Mouse (Mus musculus) layer of hippocampus, adult 2 months (tissue): ENCODE data around the gene Mcoln2. TPM values are rescaled to one million over a fixed set of nuclear protein-coding genes. Genes with fewer than 3 reads are reported as not detected.

ENCODE experiments used
- DNase-seq, 2 experiments: peaks; one replicate each; pipeline ENCODE4 v3.0.0; 2022; ENCODE audit warnings: low spot score in 2 of 2
- H3K27ac ChIP-seq: fragments of 200-600 bp; 2 replicates; pipeline ENCODE4 v1.8.1; 2022
- H3K4me3 ChIP-seq: fragments of 200-600 bp; 2 replicates; pipeline ENCODE4 v1.8.1; 2022; ENCODE audit warnings: mild to moderate bottlenecking
- CTCF ChIP-seq: fragments of 200-600 bp; conservative IDR thresholded peaks from 2 replicates; pipeline ENCODE4 v1.8.1; 2022; ENCODE audit warnings: antibody characterized with exemption, mild to moderate bottlenecking, moderate library complexity
- total RNA-seq, 2 experiments: library from RNA; stranded (reverse); gene quantifications; 2 replicates each; pipeline ENCODE4 v1.2.3; 2021

The Mcoln2 gene
- total RNA-seq, 2 experiments from 2014 or later, result not detected

DNA sequence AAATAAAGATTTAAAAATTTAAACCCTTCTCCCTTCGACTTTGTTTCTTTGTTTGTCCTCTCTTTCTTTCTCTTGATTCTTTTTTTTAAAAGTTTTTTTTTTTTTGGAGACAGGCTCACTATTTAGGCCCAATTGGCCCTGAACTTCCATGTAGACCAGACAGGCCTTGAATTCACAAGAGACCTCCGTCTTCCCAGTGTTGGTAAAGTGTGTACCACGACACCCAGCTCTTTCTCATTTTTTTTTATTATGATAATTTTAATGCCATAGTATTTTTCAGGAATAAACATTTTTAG, 27.6 kb upstream of the Mcoln2 start:
- TF ChIP-seq CTCF, result no peak
- no peak overlapping the region for H3K27ac ChIP-seq
- H3K4me3 ChIP-seq, result no peak overlapping the region
- no peak for DNase-seq

DNA sequence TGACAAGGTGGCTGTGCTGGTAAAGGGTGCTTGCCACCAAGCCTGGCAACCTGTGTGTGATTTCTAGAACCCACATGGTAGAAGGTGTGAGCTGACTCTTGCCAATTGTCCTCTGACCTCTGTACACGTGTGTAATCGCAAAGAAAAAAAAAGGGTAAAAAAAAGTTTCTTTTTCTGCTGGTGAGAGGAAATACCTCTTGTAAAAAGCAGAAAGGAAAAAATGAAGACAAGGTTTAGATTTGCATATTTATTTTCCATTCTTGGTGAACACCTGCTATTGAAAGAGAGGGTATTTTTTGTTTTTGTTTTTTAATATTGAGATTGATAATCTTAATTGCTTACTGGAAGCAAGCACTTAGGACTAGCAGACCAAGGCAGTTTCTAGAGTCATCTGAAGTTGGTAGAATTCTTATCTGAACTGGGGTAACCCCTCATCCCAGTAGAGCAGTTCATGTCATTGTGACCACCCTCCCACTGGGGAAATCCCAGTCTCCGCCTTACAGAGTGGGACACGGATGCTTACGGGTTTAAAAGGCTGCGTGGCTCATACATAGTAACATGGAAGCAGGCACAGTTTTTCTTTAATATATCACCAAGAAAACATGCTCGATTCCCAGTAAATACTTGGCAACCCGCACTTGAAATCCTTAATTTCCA, 26.7 kb upstream of the Mcoln2 start:
- Histone ChIP-seq H3K27ac (no peak overlapping the region), H3K4me3 (no peak overlapping the region)
- TF ChIP-seq CTCF, result no peak
- DNase-seq, result no peak

DNA sequence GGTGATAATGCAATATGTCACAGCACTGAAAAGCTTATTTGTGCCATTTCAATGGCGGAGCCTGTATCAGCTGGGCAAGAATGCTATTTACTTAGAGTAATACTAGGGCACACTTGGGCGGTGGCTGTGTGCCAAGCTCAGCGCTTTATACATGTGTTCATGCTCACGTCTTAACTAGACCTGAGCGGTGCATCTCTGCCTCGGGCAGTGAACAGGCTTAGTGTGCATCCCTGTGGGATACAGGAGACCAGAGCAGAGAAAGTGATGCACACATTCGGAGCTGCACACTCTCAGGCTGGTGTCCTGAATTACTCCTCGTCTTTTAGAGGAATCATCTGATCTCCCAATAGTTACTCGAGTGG, 26.2 kb upstream of the Mcoln2 start:
- H3K4me3 ChIP-seq, result no peak overlapping the region
- no peak for TF ChIP-seq CTCF
- no peak overlapping the region for H3K27ac ChIP-seq
- DNase-seq, result no peak

DNA sequence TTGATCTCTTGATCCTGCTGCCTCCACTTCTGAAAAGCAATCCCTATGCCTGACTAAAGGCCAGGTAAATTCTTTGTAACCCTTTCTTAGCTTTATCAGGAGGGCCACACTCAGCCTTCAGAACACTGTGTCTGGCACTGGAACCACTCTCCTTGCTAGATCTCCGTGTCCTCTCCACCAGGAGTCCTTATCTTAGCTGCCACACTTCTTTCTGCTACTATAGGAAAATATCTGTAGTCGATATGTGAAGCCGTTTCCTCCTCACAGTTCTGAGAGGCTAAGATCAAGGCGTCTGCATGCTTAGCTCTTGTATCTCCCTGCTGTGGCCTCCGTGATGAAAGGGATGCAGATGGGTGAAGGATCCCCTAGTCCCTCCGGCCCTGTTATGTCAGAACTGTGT, 22.4 kb upstream of the Mcoln2 start:
- no peak for DNase-seq
- Histone ChIP-seq H3K27ac (no peak overlapping the region), H3K4me3 (no peak overlapping the region)
- TF ChIP-seq CTCF, result no peak

DNA sequence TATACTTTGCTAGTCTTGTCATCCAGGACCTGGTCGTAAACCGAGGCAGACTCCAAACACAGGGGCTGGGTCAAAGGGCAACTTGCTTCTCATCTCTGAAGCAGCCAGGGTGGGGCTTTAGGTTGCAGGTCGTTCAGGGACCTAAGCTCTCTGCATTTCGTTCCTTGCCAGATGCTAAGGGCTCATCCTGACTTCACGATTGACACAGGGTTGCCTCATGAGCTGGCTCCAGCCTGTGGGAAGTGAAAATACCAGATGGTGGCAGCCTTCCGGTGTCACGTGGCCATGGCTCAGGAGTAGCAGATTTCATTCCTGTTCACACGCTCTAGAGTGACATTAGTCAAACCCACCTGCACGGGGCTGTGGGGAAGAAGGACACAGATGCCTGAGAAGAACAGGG, 14.8 kb upstream of the Mcoln2 start:
- Histone ChIP-seq H3K4me3 (no peak overlapping the region), H3K27ac (no peak overlapping the region)
- no peak for DNase-seq
- TF ChIP-seq CTCF, result no peak

DNA sequence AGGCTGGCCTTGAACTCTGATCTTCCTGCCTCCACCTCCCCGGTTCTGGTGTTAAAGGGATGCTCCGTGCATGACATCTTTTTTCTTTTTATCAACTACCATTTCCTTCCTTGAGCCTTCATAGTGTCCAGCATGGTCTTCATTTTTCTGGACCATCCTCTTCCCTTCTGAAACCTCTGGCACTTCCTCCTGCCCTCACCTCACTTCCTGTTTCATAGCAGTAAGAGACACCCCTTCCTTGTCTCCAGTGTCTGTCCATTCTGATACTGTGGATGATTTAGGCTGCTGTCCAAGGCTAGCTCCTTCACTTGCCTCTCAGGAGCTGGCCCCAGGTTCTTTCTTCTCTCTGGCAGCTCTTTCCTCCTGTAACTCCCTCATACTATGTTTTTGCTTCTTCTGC, 14.2 kb upstream of the Mcoln2 start:
- no peak for DNase-seq
- Histone ChIP-seq H3K4me3 (no peak overlapping the region), H3K27ac (no peak overlapping the region)
- TF ChIP-seq CTCF, result no peak

DNA sequence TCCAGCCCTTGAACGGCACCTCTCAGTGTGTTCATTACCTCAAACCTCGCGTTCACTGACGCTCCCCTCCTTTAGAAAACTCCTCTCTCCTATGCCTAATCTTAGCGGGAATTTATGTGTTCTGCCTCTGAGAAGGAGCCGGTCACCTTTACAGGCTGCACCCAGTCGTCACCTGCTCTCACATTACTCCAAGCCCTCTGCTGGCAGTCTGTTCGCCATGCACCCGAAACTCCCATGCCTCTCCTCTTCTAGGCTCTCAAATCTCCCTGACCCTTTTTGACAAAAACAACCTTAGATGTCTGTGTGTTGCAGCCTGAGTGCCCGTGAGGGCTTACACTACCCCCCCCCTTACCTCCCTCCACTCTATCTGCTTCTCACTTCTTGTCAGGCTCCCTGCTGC, 13.2 kb upstream of the Mcoln2 start:
- peak; percentile 45 for TF ChIP-seq CTCF
- no peak for DNase-seq
- no peak overlapping the region for H3K27ac ChIP-seq
- no peak overlapping the region for H3K4me3 ChIP-seq

DNA sequence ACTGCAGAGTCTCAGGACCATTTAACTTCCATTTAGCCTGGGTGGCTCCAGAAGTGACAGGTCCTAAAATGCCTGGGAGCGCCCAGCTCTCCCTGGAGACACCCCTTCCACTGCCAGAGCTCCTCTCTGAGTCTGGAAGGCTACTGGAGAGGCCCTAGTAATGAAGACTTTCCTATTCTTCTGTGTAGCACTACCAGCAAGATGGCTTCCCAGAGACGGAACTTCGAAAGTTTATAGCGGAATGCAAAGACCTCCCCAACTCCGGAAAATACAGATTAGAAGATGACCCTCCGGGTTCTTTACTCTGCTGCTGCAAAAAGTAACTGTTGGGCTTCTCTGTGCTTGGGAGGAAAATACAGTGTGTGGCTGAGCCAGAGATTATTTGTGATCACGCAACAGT, 9.4 kb upstream of the Mcoln2 start:
- Histone ChIP-seq H3K4me3 (no peak overlapping the region), H3K27ac (no peak overlapping the region)
- TF ChIP-seq CTCF, result no peak
- DNase-seq, result no peak

DNA sequence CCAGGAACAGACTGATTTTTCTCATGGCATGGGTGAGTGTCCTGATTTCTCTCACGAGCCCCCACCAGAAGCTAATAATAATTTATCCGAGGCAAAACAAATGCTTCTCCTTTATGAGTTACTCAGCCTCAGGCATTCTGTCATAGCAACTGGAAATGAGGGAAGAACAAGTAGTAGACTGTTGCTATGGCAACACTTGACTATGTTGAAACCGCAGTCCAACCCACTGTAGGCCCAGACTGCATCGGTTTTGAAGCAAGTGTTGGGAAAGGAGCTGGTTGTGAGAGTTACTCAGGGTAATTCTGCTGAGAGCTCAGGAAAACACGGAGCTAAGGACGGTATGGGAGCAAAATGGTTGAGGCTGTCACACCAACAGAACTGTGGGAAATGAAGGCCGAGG, 7.1 kb upstream of the Mcoln2 start:
- Histone ChIP-seq H3K4me3 (no peak overlapping the region), H3K27ac (no peak overlapping the region)
- TF ChIP-seq CTCF, result no peak
- no peak for DNase-seq

DNA sequence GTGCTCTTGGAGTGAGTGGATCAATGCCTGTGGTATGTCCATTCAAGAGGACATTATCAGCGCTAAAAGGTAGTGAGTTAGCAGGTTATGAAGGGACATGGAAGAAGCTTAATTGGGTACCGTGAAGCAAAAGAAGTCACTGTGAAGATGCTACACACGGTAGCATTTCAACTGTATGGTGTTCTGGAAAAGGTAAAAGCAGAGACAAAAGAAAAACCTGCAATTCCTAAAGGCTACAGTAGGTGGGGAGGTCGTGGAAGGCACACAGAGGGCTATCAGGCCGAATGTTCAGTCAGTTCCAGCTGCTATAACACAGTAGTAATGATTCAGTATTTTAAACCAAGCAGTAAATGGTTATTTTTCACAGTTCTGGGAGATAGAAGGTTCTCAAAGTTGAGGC, 4.1 kb upstream of the Mcoln2 start:
- Histone ChIP-seq H3K27ac (no peak overlapping the region), H3K4me3 (no peak overlapping the region)
- no peak for TF ChIP-seq CTCF
- DNase-seq, result no peak

DNA sequence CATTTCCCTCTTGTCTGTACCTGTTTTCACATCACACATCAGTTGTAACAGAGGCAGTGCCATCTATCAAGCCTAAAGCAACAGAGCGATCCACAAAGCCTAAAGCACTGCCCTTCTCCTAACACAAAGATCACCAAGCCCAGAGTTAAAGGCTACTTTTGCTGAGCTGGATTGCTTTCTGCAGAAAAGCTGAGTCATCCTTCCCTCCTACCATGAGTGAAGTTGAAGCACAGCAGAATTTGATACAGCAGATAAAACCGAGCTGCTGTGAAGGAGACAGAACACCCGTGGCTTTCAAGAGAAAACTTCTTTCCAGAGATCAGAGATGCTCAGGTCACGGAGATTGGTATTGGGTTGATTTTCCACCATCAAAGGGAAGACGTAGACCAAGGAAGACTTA, 3.5 kb upstream of the Mcoln2 start:
- H3K27ac ChIP-seq, result no peak overlapping the region
- DNase-seq, result no peak
- no peak overlapping the region for H3K4me3 ChIP-seq
- TF ChIP-seq CTCF, result no peak

DNA sequence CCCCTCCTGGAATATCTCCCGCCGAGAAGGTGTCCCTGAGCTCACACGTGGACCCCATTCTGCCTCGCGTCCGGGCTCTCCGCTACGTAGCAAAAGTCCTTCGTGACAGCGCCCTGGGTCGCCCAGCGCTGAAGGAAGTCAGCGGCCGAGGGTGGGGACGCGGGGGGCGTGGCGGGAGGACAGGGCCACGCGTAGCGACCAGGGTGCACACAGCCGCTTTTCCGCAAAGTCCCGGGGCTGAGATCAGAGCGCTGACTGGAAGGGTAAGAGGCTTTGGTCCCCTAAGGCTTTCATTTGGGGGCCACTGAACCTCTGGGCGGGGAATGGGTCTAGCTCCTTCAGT, 396 bp downstream of the Mcoln2 start:
- DNase-seq, result no peak
- no peak for TF ChIP-seq CTCF
- Histone ChIP-seq H3K4me3 (peak overlapping the region; percentile 39; the same call in 1 of the 2 replicates), H3K27ac (no peak overlapping the region)

DNA sequence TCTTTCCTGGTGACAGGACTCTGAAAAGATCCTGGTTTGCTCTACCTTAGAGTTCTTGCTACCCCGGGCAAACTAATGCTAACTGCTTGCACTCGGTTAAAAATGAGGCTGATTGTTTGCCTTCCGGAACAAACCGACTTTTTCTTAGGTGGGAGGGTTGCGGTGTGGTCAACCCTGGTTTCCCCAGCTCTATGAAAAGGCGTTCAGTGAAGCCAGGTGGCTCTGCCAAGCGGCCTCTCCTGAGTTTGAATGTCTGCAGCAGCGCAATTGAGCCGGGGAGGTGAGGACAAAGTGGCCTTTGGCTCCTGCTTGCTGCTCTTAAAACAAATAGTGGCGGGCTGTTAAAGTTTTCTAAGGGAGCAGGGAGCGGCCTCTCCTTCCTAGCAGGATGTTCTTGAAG, 927 bp downstream of the Mcoln2 start:
- DNase-seq, result no peak
- H3K4me3 ChIP-seq, result no peak overlapping the region
- TF ChIP-seq CTCF, result no peak
- H3K27ac ChIP-seq, result no peak overlapping the region

DNA sequence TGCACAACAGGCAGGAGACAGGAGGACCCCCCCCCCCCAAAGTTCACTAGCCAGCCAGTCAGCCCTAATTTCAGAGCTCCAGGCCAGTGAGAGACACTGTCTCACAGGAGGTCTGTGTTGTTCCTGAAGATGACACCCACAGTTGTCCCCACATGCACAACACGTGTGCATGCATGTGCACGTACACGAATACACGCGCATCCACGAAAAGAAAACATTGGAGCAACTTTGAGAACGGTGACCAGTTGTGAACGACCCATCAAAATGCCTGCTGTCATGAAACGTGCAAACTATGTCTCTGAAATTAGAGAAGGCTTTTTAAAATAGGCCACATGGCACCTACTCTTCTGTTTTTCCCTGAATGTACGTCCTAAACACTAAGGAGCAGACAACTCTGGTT, 1.7 kb downstream of the Mcoln2 start:
- no peak for DNase-seq
- no peak overlapping the region for H3K4me3 ChIP-seq
- H3K27ac ChIP-seq, result no peak overlapping the region
- TF ChIP-seq CTCF, result no peak

DNA sequence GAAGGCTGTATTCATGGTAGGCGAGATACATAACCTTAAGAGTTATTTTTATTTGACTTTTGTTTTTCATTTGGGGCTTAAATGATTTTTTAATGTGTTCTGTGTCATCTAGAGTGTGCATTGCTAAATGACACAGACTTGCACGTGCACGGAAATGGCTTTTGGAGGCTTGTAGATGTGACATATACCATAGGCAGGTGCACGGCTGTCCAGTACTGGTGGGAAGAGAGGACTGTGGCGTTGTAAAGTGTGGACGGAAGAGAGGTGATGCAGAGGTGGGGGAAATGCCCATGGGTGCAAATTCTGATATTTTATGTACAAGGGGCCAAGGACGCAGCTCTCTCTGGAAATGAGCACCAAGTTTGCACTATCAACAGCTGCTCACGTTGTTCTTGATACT, 2.1 kb downstream of the Mcoln2 start:
- H3K27ac ChIP-seq, result no peak overlapping the region
- no peak for TF ChIP-seq CTCF
- no peak for DNase-seq
- H3K4me3 ChIP-seq, result no peak overlapping the region
